Mouse (Mus musculus) liver, postnatal 0 days (tissue): ENCODE results near the gene Spata31d1c. TPM values are rescaled to one million over a fixed set of nuclear protein-coding genes. Genes with fewer than 3 reads are reported as not detected.

Experiments
- ATAC-seq: fragments of 200-750 bp; cut with Nextera tagmentation; 2 replicates; pipeline ENCODE4 v1.8.0; 2017; ENCODE audit warnings: mild to moderate bottlenecking, moderate library complexity
- DNase-seq: peaks from one replicate; pipeline ENCODE4 v3.0.0-alpha.2; 2016
- H3K27ac ChIP-seq: fragments of 300-500 bp; sonication (generic); 2 replicates; pipeline ENCODE4 v1.5.1; 2014; ENCODE audit warnings: antibody characterized with exemption, moderate library complexity, mild to moderate bottlenecking, low read depth
- H3K27me3 ChIP-seq: fragments of 300-500 bp; sonication (generic); 2 replicates; pipeline ENCODE4 v1.6.1; 2014; ENCODE audit warnings: low read length, control low read depth, mixed read lengths; ENCODE audit not compliant: insufficient read depth
- H3K36me3 ChIP-seq: fragments of 300-500 bp; sonication (generic); replicated peaks from 2 replicates; pipeline ENCODE4 v1.6.1; 2014; ENCODE audit warnings: mild to moderate bottlenecking, control low read depth, low read length, moderate library complexity, mixed read lengths; ENCODE audit not compliant: insufficient read depth
- H3K4me1 ChIP-seq: fragments of 300-500 bp; sonication (generic); 2 replicates; pipeline ENCODE4 v1.6.1; 2014; ENCODE audit warnings: antibody characterized with exemption, mild to moderate bottlenecking, control low read depth; ENCODE audit not compliant: insufficient read depth
- H3K4me2 ChIP-seq: fragments of 300-500 bp; sonication (generic); 2 replicates; pipeline ENCODE4 v1.6.1; 2014; ENCODE audit warnings: low read depth, mild to moderate bottlenecking, low read length, moderate library complexity, mixed read lengths
- H3K4me3 ChIP-seq: fragments of 300-500 bp; sonication (generic); 2 replicates; pipeline ENCODE4 v1.5.1; 2014; ENCODE audit warnings: low read depth, low read length
- H3K9ac ChIP-seq: fragments of 300-500 bp; sonication (generic); replicated peaks from 2 replicates; pipeline ENCODE4 v1.6.1; 2014; ENCODE audit warnings: mild to moderate bottlenecking, moderate library complexity
- H3K9me3 ChIP-seq: fragments of 300-500 bp; sonication (generic); 2 replicates; pipeline ENCODE4 v1.6.1; 2016; ENCODE audit warnings: mild to moderate bottlenecking, control low read depth, low read length, mixed read lengths
- CTCF ChIP-seq: sonication (generic); IDR thresholded peaks from 2 replicates; pipeline ENCODE4 v1.5.1; 2016; ENCODE audit warnings: antibody characterized with exemption, low read depth
- EP300 ChIP-seq: IDR thresholded peaks from 2 replicates; pipeline ENCODE4 v1.6.1; 2016; ENCODE audit warnings: antibody characterized with exemption, low read depth, mild to moderate bottlenecking
- WGBS: fragments of 180-500 bp; shearing (Covaris S2); extraction: QIAGEN DNeasy Blood & Tissue Kit; methylation state at CpG from one replicate; pipeline ENCODE4 v1.1.7; 2014; ENCODE audit not compliant: insufficient replicate concordance; 5-methylcytosine and 5-hydroxymethylcytosine counted together
- polyA plus RNA-seq: library from polyadenylated mRNA; unstranded; fragments of >200 nt; fragmentation: Nextera tagmentation; extraction: Ambion mirVana; gene quantifications from 2 replicates; pipeline ENCODE4 v1.2.1, GENCODE M21; 2015

Spata31d1c gene
- polyA plus RNA-seq, 1 experiment from 2014 or later: not detected

DNA sequence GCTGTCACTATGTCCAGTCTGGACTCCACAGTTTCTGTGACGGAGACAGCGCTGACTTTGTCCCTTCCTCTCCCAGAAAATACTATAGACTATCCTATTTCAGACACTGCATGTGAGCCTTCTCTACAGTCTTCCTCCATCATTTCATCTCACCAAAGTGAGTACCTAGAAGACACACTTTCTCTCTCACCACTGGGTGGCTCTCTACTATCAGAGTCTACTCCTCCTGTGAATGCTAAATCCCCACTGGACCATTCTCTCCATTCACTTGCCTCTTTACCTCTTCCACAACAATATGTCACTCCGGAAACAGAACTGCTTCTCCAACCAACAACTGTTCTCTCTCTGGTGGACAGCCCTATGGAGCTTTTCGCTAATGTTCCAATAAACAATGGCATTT is 2.2 kb downstream of the Spata31d1c start:
- H3K4me2 ChIP-seq: no peak overlapping the region
- WGBS: 49% methylated on average over 4 of the region's 4 CpGs
- peak; percentile 49 for TF ChIP-seq CTCF
- no peak for TF ChIP-seq EP300
- H3K27me3 ChIP-seq: no peaks in the 10 kb centered on the region
- H3K36me3 ChIP-seq: no peaks in the 10 kb centered on the region
- H3K9ac ChIP-seq: no peak overlapping the region
- H3K4me1 ChIP-seq: no peaks in the 10 kb centered on the region
- ATAC-seq (no peak), DNase-seq (no peak)
- no peaks in the 10 kb centered on the region for H3K9me3 ChIP-seq
- no peak overlapping the region for H3K4me3 ChIP-seq
- H3K27ac ChIP-seq: no peak overlapping the region

DNA sequence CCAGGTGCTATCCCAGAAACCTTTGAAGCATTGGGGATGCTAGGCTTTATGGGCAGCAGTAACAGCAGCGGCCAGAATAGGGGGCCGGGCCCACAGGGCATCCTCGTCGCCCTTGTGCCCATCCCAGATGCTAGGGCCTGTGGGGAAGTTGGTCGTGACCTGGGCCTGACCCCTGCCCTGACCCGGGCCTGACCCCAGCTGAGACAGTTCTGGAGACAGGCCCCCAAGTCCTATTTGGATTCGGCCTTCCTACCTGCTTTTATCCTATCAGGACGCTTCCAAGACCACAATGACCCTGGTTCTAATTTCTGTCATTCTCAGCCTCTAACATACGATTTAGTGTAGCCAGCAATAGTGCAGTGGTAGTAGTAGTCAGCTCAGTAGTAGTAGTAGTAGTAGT is 19.8 kb downstream of the Spata31d1c start, which contains the start of gene Prss47:
Gene Prss47 (minus strand): TSS at position 101 of the 400 bp plus-strand sequence.
- ATAC-seq: no peak
- no peaks in the 10 kb centered on the region for H3K36me3 ChIP-seq
- no peak for DNase-seq
- no peak within 1 kb of the TSS for H3K27ac ChIP-seq
- H3K27me3 ChIP-seq: no peaks in the 10 kb centered on the region
- H3K9me3 ChIP-seq: 0 out of 2 replicates have a peak, but pooled peaks cover 2% of the 10 kb centered on the region
- 76% methylated on average over 9 of the region's 9 CpGs for WGBS
- H3K4me3 ChIP-seq: no peak within 1 kb of the TSS
- H3K4me1 ChIP-seq: no peaks in the 10 kb centered on the region
- TF ChIP-seq EP300 (no peak), CTCF (no peak)
- no peak within 1 kb of the TSS for H3K4me2 ChIP-seq
- H3K9ac ChIP-seq: no peak within 1 kb of the TSS

DNA sequence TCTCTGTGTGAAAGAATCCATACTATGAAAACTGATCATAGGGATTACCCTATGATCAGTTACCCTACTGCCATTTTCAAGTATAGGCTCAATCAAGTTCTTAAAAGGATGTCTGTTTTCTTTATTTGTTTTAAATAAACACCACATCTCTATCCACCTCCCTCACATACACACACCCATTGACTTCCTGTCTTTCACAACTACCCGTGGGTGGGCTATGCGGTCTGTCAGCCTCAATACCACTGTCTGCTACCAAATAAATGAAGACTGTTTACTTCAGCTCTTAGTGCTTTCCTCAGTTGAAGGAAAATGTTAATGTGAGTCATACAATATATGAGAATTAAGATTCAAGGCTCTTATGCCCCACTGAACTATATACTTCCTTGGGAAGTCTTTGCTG is 37.1 kb downstream of the Spata31d1c start:
- Histone ChIP-seq H3K4me3 (no peak overlapping the region), H3K36me3 (peaks cover 46% of the 10 kb centered on the region), H3K27ac (no peak overlapping the region), H3K4me1 (no peaks in the 10 kb centered on the region), H3K9me3 (no peaks in the 10 kb centered on the region), H3K9ac (no peak overlapping the region), H3K4me2 (no peak overlapping the region), H3K27me3 (no peaks in the 10 kb centered on the region)
- TF ChIP-seq CTCF (no peak), EP300 (no peak)
- DNase-seq (no peak), ATAC-seq (no peak)
- 56% methylated on average over 2 of the region's 2 CpGs for WGBS

Other genes starting within 250 kb of the Spata31d1c start
- not detected in 2 replicates for gene Cntnap3, start 129.1 kb upstream of the Spata31d1c start, polyA plus RNA-seq
- gene Spata31, start 115.7 kb upstream of the Spata31d1c start, polyA plus RNA-seq: not detected in 2 replicates
- gene Prss47, start 19.7 kb downstream of the Spata31d1c start, polyA plus RNA-seq: not detected in 2 replicates
- 25.4 and 27.0 TPM in 2 replicates for gene Mfsd14b, start 79.9 kb downstream of the Spata31d1c start, polyA plus RNA-seq
- not detected in 2 replicates for gene Olfr465-ps1, start 105.0 kb downstream of the Spata31d1c start, polyA plus RNA-seq
- not detected in 2 replicates for gene Olfr466, start 117.2 kb downstream of the Spata31d1c start, polyA plus RNA-seq
- gene Nlrp4f, start 172.9 kb downstream of the Spata31d1c start, polyA plus RNA-seq: not detected in 2 replicates
- not detected in 2 replicates for gene Gm10775, start 226.5 kb downstream of the Spata31d1c start, polyA plus RNA-seq
- 2.5 and 2.7 TPM in 2 replicates for gene Zfp369, start 245.8 kb downstream of the Spata31d1c start, polyA plus RNA-seq